Mouse (Mus musculus) thymus, postnatal 14 days (tissue): ENCODE measurements around the gene Gm10037.

Experiments
- DNase-seq: peaks from one replicate; pipeline ENCODE4 v3.0.0; 2021

Gene Gm10037

GRCm38 (mm10) chr13:67876699-67877254 is 45.9 kb downstream of the Gm10037 start:
- DNase-seq = no peak

- no peak for DNase-seq
Observed at GRCm38 (mm10) chr13:67883966-67884365, 53.1 kb downstream of the Gm10037 start.
